Mouse (Mus musculus) left cerebral cortex, postnatal 25 days (tissue): Measurements from ENCODE around the gene Arhgef15. TPM values are rescaled to one million over a fixed set of nuclear protein-coding genes. Genes with fewer than 3 reads are reported as not detected.
"Not testable (repeated sequence)": the region's sequence is repeated elsewhere in the genome, so short reads cannot be mapped to it uniquely, and the experiment has no call there.

Experiments used
- DNase-seq, 2 experiments: peaks; one replicate each; pipeline ENCODE4 v3.0.0; 2022; ENCODE audit warnings: low spot score in 2 of 2, mixed read lengths in 1 of 2
- intact Hi-C: fragments of 180-260 bp; cut with DNase I; formaldehyde crosslinking; loops from one replicate; pipeline ENCODE4 v1.15.1; 2025
- total RNA-seq, 2 experiments: library from RNA; stranded (reverse); gene quantifications; 2 replicates each; pipeline ENCODE4 v1.2.3; 2021

Gene Arhgef15
- total RNA-seq, 2 experiments from 2014 or later: 20.7 to 20.9 TPM

- peak; percentile 87 to 95 for DNase-seq
- intact Hi-C loops: no loop called here
Measured at GRCm38 (mm10) chr11:68939451-68940304, 17.6 kb downstream of the Arhgef15 start.

DNA sequence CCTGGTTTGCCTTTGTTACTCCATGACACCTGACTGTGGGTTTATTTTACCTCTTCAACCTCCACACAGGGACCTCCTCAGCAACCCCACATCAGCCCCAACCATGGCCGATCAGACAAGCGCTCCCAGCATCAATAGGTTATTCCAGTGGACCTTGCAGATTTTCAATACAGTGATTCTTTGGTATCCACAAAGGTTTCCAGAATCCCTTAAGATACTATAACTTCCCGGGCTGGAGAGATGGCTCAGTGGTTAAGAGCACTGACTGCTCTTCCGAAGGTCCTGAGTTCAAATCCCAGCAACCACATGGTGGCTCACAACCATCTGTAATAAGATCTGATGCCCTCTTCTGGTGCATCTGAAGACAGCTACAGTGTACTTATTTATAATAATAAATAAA lies 20.3 kb downstream of the Arhgef15 start:
- DNase-seq, intact Hi-C loops: not testable (repeated sequence)

DNA sequence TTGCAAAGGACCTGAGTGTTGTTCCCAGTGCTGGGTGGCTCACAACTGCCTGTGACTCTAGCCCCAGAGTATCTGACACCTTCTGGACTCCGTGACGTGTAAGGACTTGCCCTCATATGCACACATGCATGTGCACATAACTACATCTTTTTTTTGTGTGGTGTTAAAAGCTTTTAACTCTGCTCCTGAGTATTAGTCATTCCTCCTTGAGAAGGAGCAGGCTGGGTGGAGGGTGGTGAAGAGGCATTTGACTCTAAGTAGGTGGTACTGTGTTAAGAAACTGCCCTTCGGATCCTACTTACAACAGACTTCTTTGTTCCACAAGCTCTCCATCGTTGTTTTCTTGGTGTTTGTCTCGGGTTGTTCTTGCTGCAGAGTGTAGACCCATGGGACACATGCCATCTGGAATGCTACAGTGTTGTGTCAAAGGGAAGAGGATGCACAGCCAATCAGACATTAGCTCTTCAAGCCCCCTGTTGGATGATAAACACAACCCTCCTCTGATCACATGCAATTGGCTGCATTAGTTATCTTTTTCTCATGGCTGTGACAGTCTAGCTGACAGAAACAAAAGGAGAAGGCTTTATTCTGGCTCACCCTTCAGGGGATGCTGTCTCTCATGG lies 23.3 kb downstream of the Arhgef15 start:
- no peak for DNase-seq
- intact Hi-C loops: no loop called here

DNA sequence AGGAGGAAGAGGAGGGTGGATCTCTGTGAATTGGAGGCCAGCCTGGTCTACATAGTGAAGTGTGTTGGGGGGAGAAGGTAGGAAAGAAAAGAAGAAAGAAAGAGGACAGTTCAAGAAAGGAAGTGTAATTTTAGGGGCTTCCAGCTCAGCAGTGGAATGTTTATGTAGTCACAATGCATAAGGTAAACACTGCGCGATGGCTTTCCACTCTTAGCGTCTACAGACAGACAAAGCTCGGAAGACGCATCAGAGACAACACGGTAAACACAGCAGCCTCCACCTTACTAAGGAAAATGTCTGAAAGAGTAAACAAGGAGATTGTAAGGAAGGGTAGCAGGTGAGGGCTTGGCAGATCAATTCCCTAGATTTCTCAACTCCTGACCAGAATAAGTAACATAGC lies 27.3 kb downstream of the Arhgef15 start:
- intact Hi-C loops: no loop called here

GRCm38 (mm10) chr11:68926981-68927380 lies 30.3 kb downstream of the Arhgef15 start, which contains the start of gene Odf4:
TSS of gene Odf4 (minus strand) at chr11:68927081.
- no peak for DNase-seq
- intact Hi-C loops: no loop called here

More for the DNA sequence above, 27.3 kb downstream of the Arhgef15 start:
- DNase-seq: no peak

- intact Hi-C loops: no loop called here
- no peak for DNase-seq
Measured at GRCm38 (mm10) chr11:68924749-68925148, 32.5 kb downstream of the Arhgef15 start.

DNA sequence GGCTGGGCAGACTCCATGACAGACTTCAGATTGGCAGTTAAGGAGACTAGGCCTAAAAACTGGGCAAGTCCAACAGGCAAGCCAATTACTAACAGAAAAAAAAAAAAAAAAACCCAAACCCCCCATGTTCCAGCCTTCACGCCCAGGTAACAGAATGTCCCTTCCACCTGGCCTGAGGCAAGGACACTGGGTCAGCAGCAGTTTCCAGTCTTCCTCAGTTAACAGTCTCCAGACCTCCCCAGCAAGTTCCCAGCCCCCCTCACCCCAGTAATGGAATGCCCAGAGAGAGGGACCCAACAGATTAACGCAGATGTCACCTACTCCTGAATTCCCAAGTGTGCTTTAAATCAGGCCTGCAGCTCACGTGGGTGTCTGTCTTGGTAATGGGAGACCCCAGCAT lies 34.1 kb downstream of the Arhgef15 start:
- intact Hi-C loops: no loop called here
- no peak for DNase-seq

DNA sequence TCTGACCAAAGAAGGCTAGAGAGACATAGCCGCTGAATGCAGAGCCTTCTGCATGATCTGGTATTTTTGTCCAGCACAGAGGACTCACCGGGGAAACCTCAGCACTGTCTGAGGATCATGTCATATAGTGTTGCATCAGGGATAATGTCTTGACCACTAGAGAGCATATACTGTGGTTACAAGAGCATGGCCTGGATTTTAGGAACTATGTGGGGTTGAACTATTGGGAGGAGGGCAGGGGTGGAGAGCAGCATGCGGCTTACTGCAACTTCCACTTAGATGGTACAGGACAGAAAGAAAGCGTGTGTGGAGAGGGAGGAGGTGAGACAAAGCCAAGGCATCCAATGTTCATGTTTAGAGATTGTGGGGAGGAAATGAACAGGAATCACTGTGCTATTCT lies 42.7 kb downstream of the Arhgef15 start:
- no peak for DNase-seq
- intact Hi-C loops: loop anchor here (5.0 kb wide), 1 partner anchor 38 kb away; no protein-coding TSS in a partner anchor

GRCm38 (mm10) chr11:68911531-68912177 lies 45.6 kb downstream of the Arhgef15 start:
- no peak for DNase-seq
- intact Hi-C loops: loop anchor here (5.0 kb wide), 1 partner anchor 41 kb away; no protein-coding TSS in a partner anchor

GRCm38 (mm10) chr11:68908846-68909503 lies 48.3 kb downstream of the Arhgef15 start:
- no peak for DNase-seq
- intact Hi-C loops: no loop called here

- DNase-seq: no peak
- intact Hi-C loops: no loop called here
Measured at GRCm38 (mm10) chr11:68907251-68907650, 50.0 kb downstream of the Arhgef15 start.

DNA sequence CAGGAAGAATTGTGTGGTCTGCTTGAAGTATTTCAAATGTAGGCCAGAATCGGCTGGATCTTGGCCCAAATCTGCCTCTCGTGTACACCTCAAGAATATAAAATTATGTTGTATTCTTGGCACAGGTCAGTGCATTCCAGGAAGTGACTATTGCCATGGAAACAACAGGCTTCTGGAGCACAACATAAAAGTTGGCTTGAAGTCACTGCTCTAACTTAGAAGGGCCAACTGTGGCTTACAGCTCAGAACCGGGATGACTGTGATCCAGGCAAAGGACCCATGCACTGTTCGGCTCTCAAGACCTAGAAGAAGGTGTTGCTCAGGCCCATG lies 50.9 kb downstream of the Arhgef15 start:
- intact Hi-C loops: no loop called here

DNA sequence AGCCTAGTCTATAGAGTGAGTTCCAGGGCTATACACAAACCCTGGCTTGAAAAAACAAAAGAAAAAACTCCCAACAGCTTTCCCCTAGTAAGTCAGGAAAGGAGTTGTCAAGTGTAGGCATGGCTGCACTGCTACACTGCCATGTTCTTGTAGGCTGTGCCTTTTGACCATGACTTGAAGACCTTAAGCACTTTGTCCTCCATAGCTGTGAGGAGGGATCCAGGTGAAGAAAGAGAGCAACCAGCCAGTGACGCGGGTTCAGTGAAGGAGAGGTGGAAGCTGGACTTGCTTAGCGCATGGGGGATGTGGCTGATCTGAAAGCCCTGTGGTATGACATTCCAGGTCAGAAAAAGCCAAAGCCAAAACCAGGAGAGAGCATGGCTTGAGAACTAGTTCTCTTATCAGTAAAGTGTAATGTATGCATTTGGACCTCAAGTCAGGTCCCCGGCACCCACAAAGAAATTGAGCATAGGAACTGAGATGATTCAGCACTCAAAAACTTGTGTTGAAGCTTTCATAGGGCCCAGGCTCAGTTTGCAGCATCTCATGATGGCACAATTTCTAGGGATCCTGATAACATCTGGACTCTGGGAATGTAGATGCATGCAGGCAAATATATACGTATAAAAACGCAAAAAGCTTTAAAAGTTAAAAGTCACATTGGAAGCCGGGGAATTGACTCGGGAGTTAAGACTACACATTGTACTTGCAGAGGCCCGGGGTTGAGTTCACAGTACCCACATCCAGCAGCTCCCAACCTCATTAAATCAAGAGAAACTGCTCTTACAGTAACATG lies 51.4 kb downstream of the Arhgef15 start:
- no peak for DNase-seq
- intact Hi-C loops: no loop called here

More for the DNA sequence above, 50.9 kb downstream of the Arhgef15 start:
- peak in 1 of 2 experiments; percentile 13 for DNase-seq

- no peak for DNase-seq
- intact Hi-C loops: no loop called here
Measured at GRCm38 (mm10) chr11:68905138-68905531, 52.1 kb downstream of the Arhgef15 start.

- DNase-seq: peak; percentile 77 to 86
- intact Hi-C loops: loop anchor here (1.0 to 5.0 kb wide), 2 partner anchors 63 to 78 kb away; partner anchors contain the start of gene Slc25a35
Measured at GRCm38 (mm10) chr11:68904375-68905137, 52.7 kb downstream of the Arhgef15 start.

GRCm38 (mm10) chr11:68903775-68904174 lies 53.5 kb downstream of the Arhgef15 start:
- no peak for DNase-seq
- intact Hi-C loops: loop anchor here (1.0 to 5.0 kb wide), 3 partner anchors 64 to 133 kb away; partner anchors contain the start of gene Slc25a35

DNA sequence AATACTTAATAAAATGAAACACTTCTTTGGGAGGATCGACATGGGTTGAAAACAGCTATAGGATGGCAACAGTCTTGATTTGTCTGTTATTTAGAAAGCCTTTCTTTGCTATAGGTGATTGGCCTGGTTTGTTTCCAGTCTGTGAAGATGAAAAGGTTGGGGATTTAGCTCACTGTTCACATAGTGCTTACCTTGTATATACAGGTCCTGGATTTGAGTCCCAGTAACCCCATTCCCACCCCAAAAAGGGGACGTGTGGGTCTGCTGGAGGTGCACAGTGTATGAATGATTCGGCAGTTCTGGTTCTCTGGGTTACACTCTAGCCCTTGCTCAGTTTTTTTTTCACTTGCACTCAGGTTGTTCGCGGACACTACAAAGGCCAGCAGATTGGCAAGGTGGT lies 54.5 kb downstream of the Arhgef15 start:
- intact Hi-C loops: loop anchor here (2.0 to 5.0 kb wide), 2 partner anchors 64 to 134 kb away; partner anchors contain the start of gene Slc25a35
- no peak for DNase-seq

DNA sequence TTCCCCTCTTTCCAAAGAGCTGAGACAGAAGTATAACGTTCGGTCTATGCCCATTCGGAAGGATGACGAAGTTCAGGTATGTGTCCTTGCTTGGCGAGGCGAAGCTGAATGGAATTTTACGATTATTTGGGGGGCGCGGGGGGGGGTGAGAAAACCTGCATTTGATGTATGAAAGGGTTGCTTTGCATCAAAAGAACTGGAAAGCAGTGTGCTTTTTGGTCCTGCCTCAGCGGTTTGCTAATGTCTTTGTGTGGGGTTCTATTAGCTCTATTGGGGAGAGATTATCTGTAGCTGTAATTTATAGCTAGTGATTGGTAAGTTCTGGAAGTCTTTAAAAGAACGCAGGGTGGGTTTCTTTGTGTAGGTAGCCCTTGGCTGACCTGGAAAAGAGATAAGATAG lies 54.9 kb downstream of the Arhgef15 start:
- intact Hi-C loops: loop anchor here (2.0 to 5.0 kb wide), 2 partner anchors 65 to 134 kb away; partner anchors contain the start of gene Slc25a35

More for the DNA sequence above, 54.9 kb downstream of the Arhgef15 start:
- no peak for DNase-seq
